Mouse (Mus musculus) thymus, adult 2 months (tissue): ENCODE data around the gene Agpat2.

Experiments used
- CTCF ChIP-seq: fragments of 200-500 bp; IDR thresholded peaks from 2 replicates; pipeline ENCODE4 v1.5.1; 2012; ENCODE audit warnings: mild to moderate bottlenecking, control low read depth, low read length, moderate library complexity, borderline replicate concordance; ENCODE audit not compliant: control insufficient read depth, poor library complexity, insufficient read depth; ENCODE audit errors: extremely low read depth
- POLR2A ChIP-seq: fragments of 200-500 bp; IDR thresholded peaks from 2 replicates; pipeline ENCODE4 v1.6.1; 2012; ENCODE audit warnings: mild to moderate bottlenecking, low read length, control low read depth, moderate library complexity; ENCODE audit not compliant: control insufficient read depth, poor library complexity, insufficient read depth; ENCODE audit errors: extremely low read depth

DNA sequence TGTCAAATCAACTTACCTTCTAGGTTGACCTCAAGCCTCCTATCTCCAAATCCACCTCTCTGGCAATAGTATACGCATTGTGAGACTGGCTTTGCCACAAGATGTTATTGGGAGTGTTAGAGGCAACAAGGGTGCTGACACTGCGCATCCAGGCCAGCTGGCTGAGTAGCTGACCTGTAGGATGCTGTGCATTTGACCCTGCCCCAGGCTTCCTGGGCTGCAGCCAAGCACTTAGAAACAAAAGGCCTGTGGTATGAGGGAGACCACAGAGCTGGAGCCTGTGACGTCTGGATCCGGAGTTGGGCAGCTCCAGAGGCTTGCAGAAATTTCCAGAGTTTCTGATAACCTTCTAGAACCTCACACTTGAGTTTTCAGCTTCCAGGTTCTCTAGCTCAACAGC lies 61.1 kb downstream of the Agpat2 start:
- TF ChIP-seq POLR2A (no peak), CTCF (no peak)
